Mouse (Mus musculus) thymus, adult 2 months (tissue): ENCODE results near the gene Nhp2. TPM values are rescaled to one million over a fixed set of nuclear protein-coding genes. Genes with fewer than 3 reads are reported as not detected.
"Not testable (repeated sequence)": the region's sequence is repeated elsewhere in the genome, so short reads cannot be mapped to it uniquely, and the experiment has no call there.

ENCODE experiments used
- DNase-seq: peaks from one replicate; pipeline ENCODE4 v3.0.0; 2021
- H3K27ac ChIP-seq: fragments of 200-500 bp; 2 replicates; pipeline ENCODE4 v1.5.1; 2012; ENCODE audit warnings: low read length, control low read depth; ENCODE audit not compliant: control insufficient read depth, insufficient read depth
- H3K27me3 ChIP-seq: fragments of 200-500 bp; 2 replicates; pipeline ENCODE4 v1.6.1; 2012; ENCODE audit warnings: mild to moderate bottlenecking, low read length, moderate library complexity, mixed read lengths; ENCODE audit not compliant: control insufficient read depth, insufficient read depth
- H3K36me3 ChIP-seq: fragments of 200-500 bp; 2 replicates; pipeline ENCODE4 v1.6.1; 2012; ENCODE audit warnings: mild to moderate bottlenecking, low read length, moderate library complexity; ENCODE audit not compliant: control insufficient read depth, insufficient read depth
- H3K4me1 ChIP-seq: fragments of 200-500 bp; replicated peaks from 2 replicates; pipeline ENCODE4 v1.6.1; 2012; ENCODE audit warnings: low read length; ENCODE audit not compliant: control insufficient read depth, insufficient read depth
- H3K4me3 ChIP-seq: fragments of 200-500 bp; 2 replicates; pipeline ENCODE4 v1.5.1; 2012; ENCODE audit warnings: mild to moderate bottlenecking, low read length, control low read depth, moderate library complexity; ENCODE audit not compliant: control insufficient read depth, insufficient read depth
- CTCF ChIP-seq: fragments of 200-500 bp; IDR thresholded peaks from 2 replicates; pipeline ENCODE4 v1.5.1; 2012; ENCODE audit warnings: mild to moderate bottlenecking, control low read depth, low read length, moderate library complexity, borderline replicate concordance; ENCODE audit not compliant: control insufficient read depth, poor library complexity, insufficient read depth; ENCODE audit errors: extremely low read depth
- POLR2A ChIP-seq: fragments of 200-500 bp; IDR thresholded peaks from 2 replicates; pipeline ENCODE4 v1.6.1; 2012; ENCODE audit warnings: mild to moderate bottlenecking, low read length, control low read depth, moderate library complexity; ENCODE audit not compliant: control insufficient read depth, poor library complexity, insufficient read depth; ENCODE audit errors: extremely low read depth
- WGBS: fragments of 180-500 bp; shearing (Covaris S2); methylation state at CpG from one replicate; pipeline ENCODE4 v1.1.7; 2018; 5-methylcytosine and 5-hydroxymethylcytosine counted together
- polyA plus RNA-seq: library from polyadenylated mRNA; depleted of rRNA; stranded (reverse); fragments of >200 nt; gene quantifications from 2 replicates; pipeline ENCODE4 v1.2.3, GENCODE M21; 2012; rRNA removed

Gene Nhp2
- polyA plus RNA-seq, 1 experiment: 70.8 TPM

GRCm38 (mm10) chr11:51658705-51659104, 39.2 kb downstream of the Nhp2 start:
- Histone ChIP-seq H3K4me1 (peaks cover 15% of the 10 kb centered on the region), H3K27ac (no peak overlapping the region), H3K27me3 (no peaks in the 10 kb centered on the region), H3K4me3 (no peak overlapping the region), H3K36me3 (no peaks in the 10 kb centered on the region)
- 28% methylated on average over 6 of the region's 6 CpGs for WGBS
- TF ChIP-seq POLR2A: no peak
- TF ChIP-seq CTCF: no peak
- DNase-seq: no peak

- Histone ChIP-seq H3K4me1 (peaks cover 15% of the 10 kb centered on the region), H3K36me3 (no peaks in the 10 kb centered on the region), H3K4me3 (no peak overlapping the region), H3K27ac (no peak overlapping the region), H3K27me3 (no peaks in the 10 kb centered on the region)
- DNase-seq: no peak
- 94% methylated on average over 16 of the region's 16 CpGs for WGBS
- no peak for TF ChIP-seq POLR2A
- no peak for TF ChIP-seq CTCF
Observed at GRCm38 (mm10) chr11:51661867-51662365, 42.4 kb downstream of the Nhp2 start.

- Histone ChIP-seq H3K36me3 (no peaks in the 10 kb centered on the region), H3K4me1 (peaks cover 15% of the 10 kb centered on the region), H3K27ac (no peak overlapping the region), H3K27me3 (no peaks in the 10 kb centered on the region), H3K4me3 (no peak overlapping the region)
- TF ChIP-seq CTCF (no peak), POLR2A (no peak)
- WGBS: 91% methylated on average over 7 of the region's 7 CpGs
- no peak for DNase-seq
Observed at GRCm38 (mm10) chr11:51662632-51663031, 43.1 kb downstream of the Nhp2 start.

- not testable (repeated sequence) for H3K27me3 ChIP-seq, H3K27ac ChIP-seq, H3K4me3 ChIP-seq, H3K36me3 ChIP-seq, H3K4me1 ChIP-seq, DNase-seq
- 96% methylated on average over 7 of the region's 7 CpGs for WGBS
Observed at GRCm38 (mm10) chr11:51664747-51665146, 45.2 kb downstream of the Nhp2 start.

- Histone ChIP-seq H3K4me3 (no peak overlapping the region), H3K27me3 (no peaks in the 10 kb centered on the region), H3K4me1 (no peaks in the 10 kb centered on the region), H3K27ac (no peak overlapping the region), H3K36me3 (no peaks in the 10 kb centered on the region)
- DNase-seq: no peak
- 94% methylated on average over 7 of the region's 7 CpGs for WGBS
- no peak for TF ChIP-seq POLR2A
- TF ChIP-seq CTCF: no peak
Observed at GRCm38 (mm10) chr11:51670846-51671245, 51.3 kb downstream of the Nhp2 start.

GRCm38 (mm10) chr11:51671376-51671775, 51.8 kb downstream of the Nhp2 start:
- WGBS: 85% methylated on average over 2 of the region's 2 CpGs
- H3K4me1 ChIP-seq: no peaks in the 10 kb centered on the region
- no peaks in the 10 kb centered on the region for H3K36me3 ChIP-seq
- TF ChIP-seq POLR2A (no peak), CTCF (no peak)
- no peak overlapping the region for H3K27ac ChIP-seq
- H3K4me3 ChIP-seq: no peak overlapping the region
- no peaks in the 10 kb centered on the region for H3K27me3 ChIP-seq
- DNase-seq: no peak

- no peaks in the 10 kb centered on the region for H3K27me3 ChIP-seq
- no peaks in the 10 kb centered on the region for H3K4me1 ChIP-seq
- no peaks in the 10 kb centered on the region for H3K36me3 ChIP-seq
- TF ChIP-seq CTCF: no peak
- TF ChIP-seq POLR2A: no peak
- no peak for DNase-seq
- H3K27ac ChIP-seq: no peak overlapping the region
- H3K4me3 ChIP-seq: no peak overlapping the region
- 93% methylated on average over 9 of the region's 9 CpGs for WGBS
Observed at GRCm38 (mm10) chr11:51673291-51673690, 53.8 kb downstream of the Nhp2 start.

Other genes with a start within 250 kb of the Nhp2 start
- gene Phykpl, start 35.0 kb upstream of the Nhp2 start, polyA plus RNA-seq: 20.2 and 21.8 TPM in 2 replicates
- 533 and 863 TPM in 2 replicates for gene Hnrnpab, start 12.9 kb upstream of the Nhp2 start, polyA plus RNA-seq
- gene Rmnd5b, start 16.2 kb downstream of the Nhp2 start, polyA plus RNA-seq: 123 and 125 TPM in 2 replicates
- 22.7 and 25.5 TPM in 2 replicates for gene N4bp3, start 31.1 kb downstream of the Nhp2 start, polyA plus RNA-seq
- gene D930048N14Rik, start 31.2 kb downstream of the Nhp2 start, polyA plus RNA-seq: 15.8 and 16.6 TPM in 2 replicates
- gene 0610009B22Rik, start 69.1 kb downstream of the Nhp2 start, polyA plus RNA-seq: 7.5 and 10.1 TPM in 2 replicates
- gene Sec24a, start 143.9 kb downstream of the Nhp2 start, polyA plus RNA-seq: 15.6 and 21.1 TPM in 2 replicates
- 17.8 and 18.4 TPM in 2 replicates for gene Sar1b, start 144.0 kb downstream of the Nhp2 start, polyA plus RNA-seq
- 45.1 and 56.5 TPM in 2 replicates for gene Jade2, start 237.9 kb downstream of the Nhp2 start, polyA plus RNA-seq